Mouse (Mus musculus) liver, embryonic 13.5 days (tissue): ENCODE data around the gene Armc3. TPM values are rescaled to one million over a fixed set of nuclear protein-coding genes. Genes with fewer than 3 reads are reported as not detected.

Experiments used
- ATAC-seq: fragments of 200-750 bp; cut with Nextera tagmentation; 2 replicates; pipeline ENCODE4 v1.8.0; 2017; ENCODE audit warnings: low read depth, mild to moderate bottlenecking, moderate number of reproducible peaks, moderate library complexity
- DNase-seq: peaks from one replicate; pipeline ENCODE4 v3.0.0; 2022
- H3K27ac ChIP-seq: fragments of 300-500 bp; sonication (generic); 2 replicates; pipeline ENCODE4 v1.5.1; 2015; ENCODE audit warnings: moderate library complexity, mild to moderate bottlenecking, inconsistent platforms
- H3K27me3 ChIP-seq: fragments of 300-500 bp; sonication (generic); 2 replicates; pipeline ENCODE4 v1.6.1; 2015; ENCODE audit warnings: mild to moderate bottlenecking, inconsistent platforms
- H3K36me3 ChIP-seq: fragments of 300-500 bp; sonication (generic); 2 replicates; pipeline ENCODE4 v1.6.1; 2015; ENCODE audit warnings: mild to moderate bottlenecking, inconsistent platforms
- H3K4me1 ChIP-seq: fragments of 300-500 bp; sonication (generic); replicated peaks from 2 replicates; pipeline ENCODE4 v1.6.1; 2015; ENCODE audit warnings: inconsistent platforms
- H3K4me2 ChIP-seq: fragments of 300-500 bp; sonication (generic); 2 replicates; pipeline ENCODE4 v1.6.1; 2015; ENCODE audit warnings: inconsistent platforms, mild to moderate bottlenecking, moderate library complexity
- H3K4me3 ChIP-seq: fragments of 300-500 bp; sonication (generic); replicated peaks from 2 replicates; pipeline ENCODE4 v1.5.1; 2015; ENCODE audit warnings: mild to moderate bottlenecking, inconsistent platforms
- H3K9ac ChIP-seq: fragments of 300-500 bp; sonication (generic); 2 replicates; pipeline ENCODE4 v1.6.1; 2015; ENCODE audit warnings: mild to moderate bottlenecking, inconsistent platforms
- H3K9me3 ChIP-seq: fragments of 300-500 bp; sonication (generic); replicated peaks from 2 replicates; pipeline ENCODE4 v1.6.1; 2016; ENCODE audit warnings: inconsistent platforms
- WGBS: fragments of 180-500 bp; shearing (Covaris S2); methylation state at CpG from one replicate; pipeline ENCODE4 v1.1.7; 2015; ENCODE audit not compliant: insufficient replicate concordance; 5-methylcytosine and 5-hydroxymethylcytosine counted together
- polyA plus RNA-seq: library from polyadenylated mRNA; unstranded; fragments of >200 nt; fragmentation: Nextera tagmentation; extraction: Ambion mirVana; gene quantifications from 2 replicates; pipeline ENCODE4 v1.2.1, GENCODE M21; 2015

Gene Armc3
- 0.03 and 0.06 TPM in 2 replicates for polyA plus RNA-seq

GRCm38 (mm10) chr2:19198452-19199365 lies at the start of gene Armc3:
Gene Armc3, plus strand, starts transcription at chr2:19199302.
- DNase-seq (peak; percentile 36), ATAC-seq (no peak)
- 25% methylated on average over 24 of the region's 24 CpGs for WGBS
- H3K4me1 ChIP-seq = peaks cover 7% of the 10 kb centered on the region
- H3K36me3 ChIP-seq = no peaks in the 10 kb centered on the region
- no peaks in the 10 kb centered on the region for H3K27me3 ChIP-seq
- peak within 1 kb of the TSS; percentile 48 for H3K4me3 ChIP-seq
- H3K9me3 ChIP-seq = no peaks in the 10 kb centered on the region
- H3K9ac ChIP-seq = no peak within 1 kb of the TSS
- peak within 1 kb of the TSS; percentile 57 for H3K4me2 ChIP-seq
- no peak within 1 kb of the TSS for H3K27ac ChIP-seq

GRCm38 (mm10) chr2:19152687-19153086 lies 46.4 kb upstream of the Armc3 start:
- Histone ChIP-seq H3K27me3 (no peaks in the 10 kb centered on the region), H3K36me3 (no peaks in the 10 kb centered on the region), H3K4me3 (no peak overlapping the region), H3K4me1 (no peaks in the 10 kb centered on the region), H3K9me3 (no peaks in the 10 kb centered on the region), H3K27ac (no peak overlapping the region), H3K9ac (no peak overlapping the region), H3K4me2 (no peak overlapping the region)
- DNase-seq (no peak), ATAC-seq (no peak)
- 52% methylated on average over 1 of the region's 1 CpGs for WGBS

DNA sequence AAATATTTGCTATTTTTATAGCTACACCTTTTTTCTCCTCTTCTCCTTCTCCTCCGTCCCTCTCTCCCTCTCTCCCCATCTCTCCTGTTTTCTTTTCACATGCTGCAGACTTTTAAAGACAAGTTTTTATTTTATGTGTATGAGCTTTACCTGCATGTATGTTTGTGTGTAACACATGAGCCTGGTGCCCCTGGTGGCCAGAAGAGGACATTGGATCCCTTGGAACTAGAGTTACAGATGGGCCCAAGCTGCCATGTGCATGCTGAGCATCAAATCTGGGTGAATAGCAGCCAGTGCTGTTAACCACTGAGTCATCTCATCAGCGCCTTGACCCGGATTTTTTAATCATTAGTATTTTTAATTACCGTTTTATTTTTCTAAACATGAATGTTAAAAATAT lies 42.9 kb upstream of the Armc3 start:
- no peak overlapping the region for H3K4me2 ChIP-seq
- H3K9ac ChIP-seq = no peak overlapping the region
- H3K27me3 ChIP-seq = no peaks in the 10 kb centered on the region
- H3K4me3 ChIP-seq = no peak overlapping the region
- H3K36me3 ChIP-seq = no peaks in the 10 kb centered on the region
- no peaks in the 10 kb centered on the region for H3K4me1 ChIP-seq
- ATAC-seq = no peak
- no peaks in the 10 kb centered on the region for H3K9me3 ChIP-seq
- 42% methylated on average over 4 of the region's 4 CpGs for WGBS
- no peak overlapping the region for H3K27ac ChIP-seq
- DNase-seq = no peak

DNA sequence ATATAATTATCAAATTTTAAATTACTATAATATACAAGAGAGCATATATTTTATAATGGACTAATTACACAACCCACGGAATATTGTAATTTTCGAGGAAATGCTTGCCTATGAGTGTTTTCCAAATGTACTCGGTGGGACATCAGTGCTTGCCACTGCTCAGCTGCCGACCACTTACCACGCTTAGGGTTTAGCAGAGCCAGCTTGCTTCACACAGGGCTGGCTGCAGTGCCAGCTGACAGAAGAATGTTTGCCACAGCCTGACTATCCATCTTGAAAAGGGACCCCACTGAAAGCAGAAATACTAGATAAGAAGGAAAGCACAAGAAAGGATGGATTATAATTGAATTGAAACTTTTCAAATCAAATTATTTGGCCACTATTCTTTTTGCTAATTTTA lies 39.6 kb upstream of the Armc3 start:
- no peaks in the 10 kb centered on the region for H3K9me3 ChIP-seq
- H3K9ac ChIP-seq = no peak overlapping the region
- ATAC-seq (no peak), DNase-seq (no peak)
- H3K36me3 ChIP-seq = no peaks in the 10 kb centered on the region
- 70% methylated on average over 5 of the region's 5 CpGs for WGBS
- H3K27me3 ChIP-seq = no peaks in the 10 kb centered on the region
- no peak overlapping the region for H3K4me2 ChIP-seq
- H3K4me1 ChIP-seq = no peaks in the 10 kb centered on the region
- no peak overlapping the region for H3K27ac ChIP-seq
- H3K4me3 ChIP-seq = no peak overlapping the region

DNA sequence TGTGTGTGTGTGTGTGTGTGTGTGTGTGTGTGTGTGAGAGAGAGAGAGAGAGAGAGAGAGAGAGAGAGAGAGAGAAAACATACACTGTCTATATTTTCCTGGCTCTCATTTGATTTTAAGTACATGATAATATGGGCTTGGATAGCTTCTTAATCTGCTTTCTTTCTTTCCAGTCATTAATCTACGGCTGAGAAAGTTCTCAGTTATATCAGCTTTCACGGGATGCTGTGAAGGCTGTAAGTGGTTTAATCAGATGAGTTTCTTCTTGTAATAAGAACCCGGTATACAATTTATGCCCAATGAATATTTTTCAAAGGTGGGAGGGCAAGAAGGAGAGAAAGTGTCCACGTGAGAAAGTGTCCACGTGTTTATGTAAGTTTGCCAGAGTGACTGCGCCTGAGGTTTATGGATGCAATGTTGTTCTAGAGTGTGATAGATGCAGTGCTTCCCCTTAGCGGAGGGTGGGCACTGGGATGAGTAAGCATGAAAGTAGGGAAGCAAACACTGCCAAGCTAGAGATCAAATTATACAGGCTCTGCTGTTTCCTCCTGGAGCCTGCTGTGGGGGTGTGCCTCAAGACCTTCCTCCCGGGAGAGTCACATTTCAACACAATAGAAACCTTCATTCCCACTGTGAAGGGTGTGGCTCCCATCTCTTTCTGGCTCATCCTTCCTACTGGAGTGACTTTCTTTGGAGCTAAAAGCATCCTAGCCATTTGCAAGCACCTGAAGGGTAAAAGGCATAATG lies 38.6 kb upstream of the Armc3 start:
- ATAC-seq = no peak
- no peaks in the 10 kb centered on the region for H3K9me3 ChIP-seq
- WGBS = 29% methylated on average over 8 of the region's 8 CpGs
- no peak overlapping the region for H3K27ac ChIP-seq
- H3K4me3 ChIP-seq = no peak overlapping the region
- H3K9ac ChIP-seq = no peak overlapping the region
- no peaks in the 10 kb centered on the region for H3K4me1 ChIP-seq
- H3K36me3 ChIP-seq = no peaks in the 10 kb centered on the region
- H3K4me2 ChIP-seq = no peak overlapping the region
- no peak for DNase-seq
- H3K27me3 ChIP-seq = no peaks in the 10 kb centered on the region

DNA sequence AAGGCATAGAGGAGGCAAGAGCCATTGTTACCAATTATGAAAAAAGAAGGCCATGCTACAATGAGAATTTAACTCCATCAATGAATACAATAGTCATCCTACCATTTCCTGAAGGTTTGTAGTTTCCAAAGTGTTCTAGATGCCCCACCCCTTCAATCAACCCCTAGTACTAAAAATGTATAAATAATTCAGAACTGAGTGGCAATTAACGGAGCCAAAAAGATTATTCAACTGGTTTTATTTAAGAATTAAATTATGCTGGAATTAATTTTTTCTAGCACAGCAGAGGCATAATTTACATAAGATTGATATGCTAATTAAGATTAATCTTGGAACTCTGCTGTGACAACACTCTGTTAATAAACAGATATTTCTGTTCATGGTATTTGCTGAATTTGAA lies 34.9 kb upstream of the Armc3 start:
- WGBS = 70% methylated on average over 1 of the region's 1 CpGs
- no peak overlapping the region for H3K9ac ChIP-seq
- no peaks in the 10 kb centered on the region for H3K4me1 ChIP-seq
- H3K9me3 ChIP-seq = no peaks in the 10 kb centered on the region
- ATAC-seq (no peak), DNase-seq (no peak)
- H3K36me3 ChIP-seq = no peaks in the 10 kb centered on the region
- no peak overlapping the region for H3K4me2 ChIP-seq
- no peak overlapping the region for H3K4me3 ChIP-seq
- no peak overlapping the region for H3K27ac ChIP-seq
- H3K27me3 ChIP-seq = no peaks in the 10 kb centered on the region

DNA sequence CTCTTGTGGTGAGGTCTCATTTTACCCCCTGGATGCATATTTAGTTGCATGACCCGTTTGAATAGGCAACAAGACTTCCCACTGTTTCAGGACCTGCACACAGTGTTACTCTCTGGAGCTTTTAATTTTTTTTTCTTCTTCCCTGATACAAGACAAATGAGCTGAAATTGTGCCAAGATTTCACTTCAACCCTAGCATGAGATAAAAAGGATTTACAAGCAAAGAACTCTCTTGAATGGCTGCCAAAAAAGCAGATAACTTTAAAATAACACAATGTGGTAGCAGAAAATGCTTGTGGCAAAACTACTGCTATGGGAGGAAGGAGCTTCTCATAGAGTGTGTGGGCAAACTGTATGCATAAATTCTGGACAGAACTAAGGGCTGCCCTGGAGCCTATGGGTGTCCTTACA lies 22.3 kb upstream of the Armc3 start:
- Histone ChIP-seq H3K9ac (no peak overlapping the region), H3K4me3 (no peak overlapping the region), H3K4me2 (no peak overlapping the region), H3K4me1 (no peaks in the 10 kb centered on the region), H3K36me3 (no peaks in the 10 kb centered on the region), H3K27me3 (no peaks in the 10 kb centered on the region; the same call in 1 of the 2 replicates), H3K9me3 (no peaks in the 10 kb centered on the region), H3K27ac (no peak overlapping the region)
- WGBS = 33% methylated on average over 1 of the region's 1 CpGs
- no peak for ATAC-seq
- no peak for DNase-seq

- ATAC-seq (no peak), DNase-seq (no peak)
- peaks cover 7% of the 10 kb centered on the region for H3K4me1 ChIP-seq
- H3K27ac ChIP-seq = no peak overlapping the region
- WGBS = 28% methylated on average over 13 of the region's 13 CpGs
- no peak overlapping the region for H3K9ac ChIP-seq
- H3K4me2 ChIP-seq = peak overlapping the region; percentile 57
- H3K4me3 ChIP-seq = peak overlapping the region; percentile 48
- no peaks in the 10 kb centered on the region for H3K9me3 ChIP-seq
- H3K27me3 ChIP-seq = no peaks in the 10 kb centered on the region
- H3K36me3 ChIP-seq = no peaks in the 10 kb centered on the region
Observed at GRCm38 (mm10) chr2:19199366-19199853, 308 bp downstream of the Armc3 start.

DNA sequence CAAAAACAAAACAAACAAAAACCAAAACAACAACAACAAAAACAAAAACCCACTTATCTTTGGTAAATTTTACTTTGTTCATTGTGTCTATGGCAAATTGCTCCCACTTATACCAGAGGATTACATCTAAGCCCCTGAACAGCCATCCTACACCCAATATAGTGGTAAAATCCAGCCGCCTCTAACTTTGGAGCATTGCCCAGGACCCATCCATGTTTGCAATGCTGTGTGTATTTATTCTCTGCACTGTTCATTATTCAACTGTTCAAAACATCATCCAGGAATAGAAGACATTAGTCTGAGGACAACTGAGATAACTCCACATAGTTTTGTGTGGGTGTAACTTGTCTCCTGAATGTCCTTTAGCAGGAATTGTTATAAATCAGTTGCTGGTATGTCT lies 1.0 kb downstream of the Armc3 start:
- no peak for ATAC-seq
- Histone ChIP-seq H3K36me3 (no peaks in the 10 kb centered on the region), H3K4me3 (no peak overlapping the region), H3K4me2 (no peak overlapping the region), H3K9me3 (no peaks in the 10 kb centered on the region), H3K27me3 (no peaks in the 10 kb centered on the region), H3K4me1 (peaks cover 7% of the 10 kb centered on the region), H3K9ac (no peak overlapping the region), H3K27ac (no peak overlapping the region)
- DNase-seq = no peak
- 48% methylated on average over 1 of the region's 1 CpGs for WGBS

GRCm38 (mm10) chr2:19201682-19202081 lies 2.6 kb downstream of the Armc3 start:
- H3K4me3 ChIP-seq = no peak overlapping the region
- no peak overlapping the region for H3K27ac ChIP-seq
- ATAC-seq = no peak
- H3K36me3 ChIP-seq = no peaks in the 10 kb centered on the region
- H3K27me3 ChIP-seq = no peaks in the 10 kb centered on the region
- no peak overlapping the region for H3K9ac ChIP-seq
- H3K4me1 ChIP-seq = peaks cover 7% of the 10 kb centered on the region
- 22% methylated on average over 2 of the region's 2 CpGs for WGBS
- H3K9me3 ChIP-seq = no peaks in the 10 kb centered on the region
- DNase-seq = no peak
- H3K4me2 ChIP-seq = no peak overlapping the region

DNA sequence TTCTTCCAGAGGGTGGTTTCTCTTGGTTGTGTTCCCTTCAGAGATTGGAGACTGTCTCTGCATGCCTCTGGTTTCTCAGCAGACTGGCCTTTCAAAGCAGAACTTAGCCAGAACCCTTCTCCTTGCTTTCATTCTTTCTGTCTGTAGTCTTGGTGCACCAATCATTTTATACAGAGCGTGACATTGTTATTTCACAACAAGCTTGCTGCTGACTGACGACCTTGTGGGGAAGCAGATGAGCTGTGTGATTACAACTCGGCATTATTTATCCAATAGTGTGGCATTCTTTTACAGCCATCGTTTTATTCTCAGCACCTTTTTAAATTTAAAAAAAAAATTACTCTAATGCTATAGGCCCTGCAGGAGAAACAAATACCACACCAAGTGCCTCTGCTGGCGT lies 35.2 kb downstream of the Armc3 start:
- 48% methylated on average over 5 of the region's 5 CpGs for WGBS
- no peak overlapping the region for H3K9ac ChIP-seq
- no peaks in the 10 kb centered on the region for H3K9me3 ChIP-seq
- no peaks in the 10 kb centered on the region for H3K36me3 ChIP-seq
- DNase-seq (no peak), ATAC-seq (no peak)
- H3K4me2 ChIP-seq = no peak overlapping the region
- H3K4me3 ChIP-seq = no peak overlapping the region
- no peak overlapping the region for H3K27ac ChIP-seq
- H3K4me1 ChIP-seq = no peaks in the 10 kb centered on the region
- no peaks in the 10 kb centered on the region for H3K27me3 ChIP-seq
